Mouse (Mus musculus): ENCODE data around the gene Zdhhc8. TPM values are rescaled to one million over a fixed set of nuclear protein-coding genes. Genes with fewer than 3 reads are reported as not detected.

The Zdhhc8 gene
- polyA plus RNA-seq, 1 experiment from 2014 or later = 13.9 TPM

DNA sequence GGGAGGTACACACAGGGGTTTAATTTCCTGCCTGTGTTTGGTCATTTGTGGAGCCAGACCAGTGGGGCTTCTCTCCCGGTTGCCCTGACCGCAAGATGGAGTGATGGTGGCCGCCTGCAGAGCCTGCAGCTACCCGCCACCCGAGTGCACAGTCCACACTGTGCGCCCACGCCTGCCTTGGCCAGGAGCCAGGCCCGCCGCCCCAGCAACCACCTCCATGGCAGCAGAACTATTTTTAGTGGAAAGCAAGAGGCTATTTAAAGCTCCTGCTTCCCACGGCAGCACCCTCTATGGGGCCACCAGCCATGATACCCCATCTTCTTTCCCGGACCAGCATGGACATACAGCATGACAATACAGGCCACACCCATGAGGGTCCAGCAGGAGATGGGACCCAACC, 5.3 kb downstream of the Zdhhc8 start:
- H3K27ac ChIP-seq = no peak overlapping the region
- no peak for ATAC-seq (ENCODE audit: insufficient number of reproducible peaks, insufficient read depth, low FRiP score, low TSS enrichment, low read depth)
- 0 out of 2 replicates have a peak overlapping the region, but pooled peaks have one; percentile 3 for H3K9ac ChIP-seq
- H3K36me3 ChIP-seq = peaks cover 41% of the 10 kb centered on the region
- H3K4me2 ChIP-seq = no peak overlapping the region
- H3K4me1 ChIP-seq = peaks cover 31% of the 10 kb centered on the region
- 78% methylated on average over 11 of the region's 11 CpGs for WGBS
- H3K9me3 ChIP-seq = no peaks in the 10 kb centered on the region
- no peak overlapping the region for H3K4me3 ChIP-seq
- H3K27me3 ChIP-seq = no peaks in the 10 kb centered on the region

DNA sequence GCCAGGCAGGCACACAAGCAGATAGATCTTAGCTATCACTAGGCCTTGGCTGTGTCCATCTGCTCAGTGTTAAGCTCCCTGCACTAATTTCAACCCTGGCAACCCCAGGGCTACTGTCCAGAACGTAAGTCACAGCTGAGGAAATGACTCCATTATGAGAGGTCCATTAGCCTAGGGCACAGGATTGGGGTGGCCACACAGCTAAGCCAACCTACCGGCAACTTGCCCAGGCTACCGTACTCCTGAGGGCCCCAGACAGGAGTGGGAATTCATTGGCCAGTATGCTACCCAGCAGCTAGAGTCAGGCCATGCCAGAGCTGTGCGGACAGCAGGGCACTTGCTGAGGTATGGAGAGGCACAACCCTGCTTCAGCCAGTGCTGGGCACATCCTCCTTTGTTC, 6.1 kb downstream of the Zdhhc8 start:
- Histone ChIP-seq H3K4me3 (no peak overlapping the region), H3K4me2 (no peak overlapping the region), H3K9me3 (no peaks in the 10 kb centered on the region), H3K27me3 (no peaks in the 10 kb centered on the region), H3K36me3 (peaks cover 49% of the 10 kb centered on the region), H3K4me1 (peaks cover 25% of the 10 kb centered on the region), H3K27ac (no peak overlapping the region), H3K9ac (no peak overlapping the region)
- no peak for ATAC-seq (ENCODE audit: insufficient number of reproducible peaks, insufficient read depth, low FRiP score, low TSS enrichment, low read depth)
- 86% methylated on average over 4 of the region's 4 CpGs for WGBS

DNA sequence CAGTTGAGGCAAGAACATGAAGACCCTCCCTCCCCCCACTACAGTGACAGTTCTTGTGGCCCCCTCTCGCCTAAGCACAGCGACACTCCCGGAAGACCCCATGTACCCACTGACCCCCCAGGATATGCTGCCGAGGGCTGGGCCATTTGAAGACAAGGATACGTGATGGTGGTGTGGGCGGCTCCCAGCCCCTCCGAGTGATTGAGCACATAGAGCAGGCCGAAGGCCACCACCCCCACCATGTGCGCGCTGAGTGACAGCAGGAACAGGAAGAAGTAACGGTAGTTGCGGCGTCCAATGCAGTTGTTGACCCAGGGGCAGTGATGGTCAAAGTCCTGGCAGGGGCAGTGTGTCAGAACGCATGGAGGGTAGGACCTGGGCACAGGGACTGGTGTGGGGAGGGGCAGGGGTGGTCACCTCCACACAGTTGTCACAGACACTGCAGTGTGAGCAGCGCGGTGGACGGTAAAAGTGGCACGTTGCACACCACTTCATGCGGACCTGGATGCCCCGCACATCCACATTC, 7.0 kb downstream of the Zdhhc8 start:
- H3K9ac ChIP-seq = no peak overlapping the region
- H3K4me3 ChIP-seq = no peak overlapping the region
- H3K4me1 ChIP-seq = peaks cover 17% of the 10 kb centered on the region
- no peaks in the 10 kb centered on the region for H3K9me3 ChIP-seq
- ATAC-seq (ENCODE audit: insufficient number of reproducible peaks, insufficient read depth, low FRiP score, low TSS enrichment, low read depth) = no peak
- H3K27ac ChIP-seq = no peak overlapping the region
- peaks cover 58% of the 10 kb centered on the region for H3K36me3 ChIP-seq
- 92% methylated on average over 20 of the region's 20 CpGs for WGBS
- H3K4me2 ChIP-seq = no peak overlapping the region
- H3K27me3 ChIP-seq = no peaks in the 10 kb centered on the region

DNA sequence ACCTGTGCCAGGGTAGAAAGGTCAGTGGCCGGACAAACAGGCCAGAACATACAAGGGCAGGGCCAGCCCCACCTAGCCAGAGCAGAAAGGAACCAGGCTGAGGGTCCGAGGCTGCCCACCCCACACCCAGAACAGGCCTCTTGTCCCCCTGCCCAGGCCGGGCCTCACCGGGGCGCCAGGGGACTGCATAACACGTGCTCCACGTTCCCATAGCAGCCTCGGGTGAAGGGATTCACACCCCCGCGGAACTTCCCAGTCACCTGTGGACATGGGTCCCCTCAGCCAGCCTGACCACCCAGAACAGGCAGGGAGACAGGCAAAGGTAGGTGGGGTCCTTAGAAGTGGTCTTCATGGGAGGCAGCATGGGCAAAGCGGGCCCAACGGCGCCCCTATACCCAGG, 7.7 kb downstream of the Zdhhc8 start:
- Histone ChIP-seq H3K4me3 (no peak overlapping the region), H3K36me3 (peaks cover 66% of the 10 kb centered on the region), H3K4me2 (no peak overlapping the region), H3K9me3 (no peaks in the 10 kb centered on the region), H3K4me1 (peaks cover 17% of the 10 kb centered on the region), H3K27ac (no peak overlapping the region), H3K27me3 (no peaks in the 10 kb centered on the region), H3K9ac (no peak overlapping the region)
- ATAC-seq (ENCODE audit: insufficient number of reproducible peaks, insufficient read depth, low FRiP score, low TSS enrichment, low read depth) = no peak
- 96% methylated on average over 13 of the region's 13 CpGs for WGBS

DNA sequence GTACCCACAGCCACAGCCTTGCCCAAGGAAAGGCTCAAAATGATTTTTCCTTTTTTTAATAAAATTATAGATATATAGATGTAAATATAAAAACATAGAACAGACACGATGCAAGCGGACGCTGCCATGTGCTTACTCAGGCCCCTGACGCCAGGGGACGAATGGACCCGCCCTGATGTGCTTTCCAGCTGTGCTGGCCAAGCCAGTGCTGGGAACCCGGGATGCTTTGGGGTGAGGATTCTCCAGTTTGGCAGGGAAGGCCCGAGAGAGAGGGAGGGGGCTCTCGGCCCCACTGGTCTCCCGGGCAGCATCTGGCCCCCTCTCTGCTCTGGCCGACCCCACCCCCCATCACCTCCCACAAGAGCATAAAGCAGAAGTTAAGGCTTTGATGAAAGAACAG, 12.7 kb downstream of the Zdhhc8 start:
- WGBS = 85% methylated on average over 11 of the region's 11 CpGs

DNA sequence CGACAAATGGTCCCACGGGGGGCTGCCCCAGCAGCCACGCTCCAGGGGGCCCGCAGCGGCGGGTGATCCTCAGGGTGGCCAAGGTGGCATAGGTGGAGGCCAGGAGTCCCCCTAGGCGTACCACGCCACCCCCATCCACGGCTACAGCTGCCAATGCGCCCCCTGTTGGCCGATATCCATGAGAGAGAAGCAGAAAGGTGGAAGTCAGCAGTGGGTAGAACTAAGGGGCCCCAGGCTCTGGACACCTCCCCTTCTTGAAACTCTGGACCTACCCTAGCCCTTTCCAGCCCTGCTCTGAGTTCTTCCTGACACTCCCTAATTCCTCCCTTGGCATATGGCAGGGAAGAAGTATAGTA, 13.4 kb downstream of the Zdhhc8 start:
- Histone ChIP-seq H3K27ac (no peak overlapping the region), H3K4me1 (peaks cover 10% of the 10 kb centered on the region), H3K36me3 (peaks cover 57% of the 10 kb centered on the region), H3K4me3 (no peak overlapping the region), H3K4me2 (no peak overlapping the region), H3K9me3 (no peaks in the 10 kb centered on the region), H3K9ac (no peak overlapping the region), H3K27me3 (no peaks in the 10 kb centered on the region)
- no peak for ATAC-seq (ENCODE audit: insufficient number of reproducible peaks, insufficient read depth, low FRiP score, low TSS enrichment, low read depth)
- 76% methylated on average over 11 of the region's 11 CpGs for WGBS

More for the DNA sequence above, 12.7 kb downstream of the Zdhhc8 start:
- H3K27ac ChIP-seq = no peak overlapping the region
- H3K4me1 ChIP-seq = peaks cover 10% of the 10 kb centered on the region
- ATAC-seq (ENCODE audit: insufficient number of reproducible peaks, insufficient read depth, low FRiP score, low TSS enrichment, low read depth) = no peak
- H3K27me3 ChIP-seq = no peaks in the 10 kb centered on the region
- H3K36me3 ChIP-seq = peaks cover 64% of the 10 kb centered on the region
- no peak overlapping the region for H3K4me3 ChIP-seq
- no peak overlapping the region for H3K4me2 ChIP-seq
- no peak overlapping the region for H3K9ac ChIP-seq
- H3K9me3 ChIP-seq = no peaks in the 10 kb centered on the region

DNA sequence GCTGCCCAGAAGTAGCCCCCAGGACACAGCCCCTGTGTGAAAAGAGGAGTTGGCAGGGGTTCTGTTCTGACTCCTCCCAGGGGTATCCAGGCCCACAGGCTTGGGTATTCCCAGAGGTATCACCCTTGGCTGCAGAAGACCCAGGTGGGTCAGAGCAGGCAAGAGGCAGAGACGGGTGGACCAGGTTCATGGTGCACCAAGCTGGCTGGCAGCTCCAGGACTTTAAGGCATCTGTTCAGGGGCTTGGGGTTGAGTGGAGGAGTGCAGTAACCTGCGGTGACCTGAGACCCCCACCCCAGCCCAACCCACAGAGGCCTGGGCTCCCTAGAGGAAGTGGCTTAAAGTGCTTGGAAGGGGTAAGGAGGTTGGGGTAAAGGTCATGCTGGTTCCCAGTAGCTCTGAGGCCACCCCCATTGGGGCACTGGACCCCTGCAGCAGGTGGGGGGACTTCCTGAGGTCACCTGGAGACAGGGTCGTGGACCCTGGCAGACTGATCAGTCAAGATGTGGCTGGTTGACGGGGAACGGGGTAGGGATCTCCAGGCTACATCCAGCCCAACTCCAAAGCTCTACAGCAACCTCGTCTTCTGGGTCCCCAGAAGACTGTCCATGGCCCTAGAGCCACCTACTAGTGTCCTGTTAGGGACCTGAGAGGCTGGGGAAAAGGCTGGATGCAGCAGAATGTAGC, 13.9 kb downstream of the Zdhhc8 start:
- 88% methylated on average over 6 of the region's 6 CpGs for WGBS
- no peak overlapping the region for H3K9ac ChIP-seq
- H3K27ac ChIP-seq = no peak overlapping the region
- H3K4me2 ChIP-seq = no peak overlapping the region
- H3K27me3 ChIP-seq = no peaks in the 10 kb centered on the region
- peaks cover 52% of the 10 kb centered on the region for H3K36me3 ChIP-seq
- H3K4me3 ChIP-seq = no peak overlapping the region
- H3K9me3 ChIP-seq = no peaks in the 10 kb centered on the region
- no peak for ATAC-seq (ENCODE audit: insufficient number of reproducible peaks, insufficient read depth, low FRiP score, low TSS enrichment, low read depth)
- peaks cover 10% of the 10 kb centered on the region for H3K4me1 ChIP-seq

DNA sequence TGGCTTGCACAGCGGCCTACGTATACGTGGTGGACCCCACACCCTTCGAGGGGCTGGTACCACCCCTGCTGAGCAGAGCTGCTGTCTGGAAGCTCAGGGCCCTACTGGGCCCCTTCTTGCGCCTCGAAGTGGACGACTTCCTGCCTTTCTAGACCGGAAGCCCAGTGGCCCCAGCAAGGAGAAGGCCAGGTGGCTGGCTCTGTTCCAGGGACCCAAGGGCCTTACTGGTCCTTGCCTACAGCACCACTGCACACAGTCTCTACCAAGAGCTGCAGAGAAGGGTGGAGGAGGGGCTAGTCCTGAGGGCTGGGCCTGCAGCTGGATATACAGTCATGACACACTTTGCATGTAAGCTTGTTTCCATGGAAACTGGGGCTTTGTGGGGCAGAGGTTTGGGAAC, 14.9 kb downstream of the Zdhhc8 start:
- Histone ChIP-seq H3K4me1 (peaks cover 10% of the 10 kb centered on the region), H3K36me3 (peaks cover 42% of the 10 kb centered on the region), H3K4me2 (no peak overlapping the region), H3K9ac (peak overlapping the region; percentile 40), H3K27ac (no peak overlapping the region), H3K27me3 (no peaks in the 10 kb centered on the region), H3K4me3 (no peak overlapping the region), H3K9me3 (no peaks in the 10 kb centered on the region)
- no peak; the same call in 1 of the 2 replicates for ATAC-seq (ENCODE audit: insufficient number of reproducible peaks, insufficient read depth, low FRiP score, low TSS enrichment, low read depth)
- 59% methylated on average over 8 of the region's 8 CpGs for WGBS

DNA sequence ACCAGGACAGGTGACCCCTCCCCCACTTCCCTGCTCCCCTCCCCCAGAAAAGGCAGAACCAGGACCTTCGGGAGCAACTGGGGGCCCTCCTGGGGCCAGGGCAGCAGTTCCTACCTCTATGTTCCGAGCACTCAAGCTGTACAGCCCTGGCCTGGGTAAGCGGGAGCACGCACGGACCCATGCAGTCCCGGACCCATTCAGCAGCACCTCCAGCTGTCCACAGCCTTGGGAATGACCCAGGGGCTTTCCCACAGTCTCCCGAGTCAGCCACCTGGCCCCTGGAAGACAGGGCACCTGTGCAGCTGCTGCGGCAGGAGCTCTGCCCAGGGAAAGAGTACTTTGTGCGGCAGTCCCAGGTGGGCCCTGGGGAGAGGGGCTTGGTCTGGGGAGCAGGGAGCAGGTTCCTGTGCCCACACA, 16.3 kb downstream of the Zdhhc8 start:
- Histone ChIP-seq H3K36me3 (peaks cover 28% of the 10 kb centered on the region), H3K9me3 (no peaks in the 10 kb centered on the region), H3K27ac (no peak overlapping the region), H3K27me3 (no peaks in the 10 kb centered on the region), H3K4me1 (peaks cover 10% of the 10 kb centered on the region), H3K9ac (no peak overlapping the region), H3K4me2 (no peak overlapping the region), H3K4me3 (no peak overlapping the region)
- no peak for ATAC-seq (ENCODE audit: insufficient number of reproducible peaks, insufficient read depth, low FRiP score, low TSS enrichment, low read depth)
- 67% methylated on average over 9 of the region's 9 CpGs for WGBS

DNA sequence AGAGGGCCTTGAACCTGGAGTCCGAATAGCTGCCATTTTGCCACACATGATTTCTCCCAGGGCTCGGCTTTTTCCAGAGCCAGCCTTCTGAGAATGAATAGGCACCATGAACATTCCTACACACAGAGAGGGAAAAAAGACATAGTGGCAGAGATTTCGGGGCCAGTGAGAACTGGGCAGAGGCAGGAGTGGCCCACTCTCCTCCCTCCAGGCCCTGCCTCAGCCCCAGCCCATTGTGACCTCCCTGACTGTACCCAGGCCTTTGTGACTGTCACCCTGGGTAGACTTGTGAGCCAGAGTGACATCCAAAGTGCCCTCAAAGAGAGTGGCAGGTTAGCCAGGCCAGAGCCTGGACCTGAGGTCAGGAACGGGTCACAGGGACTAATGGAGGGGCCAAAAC, 17.4 kb downstream of the Zdhhc8 start, which contains the start of gene Ccdc188:
TSS of gene Ccdc188 (plus strand) at position 301 of the 400 bp plus-strand sequence.
- Histone ChIP-seq H3K4me3 (no peak within 1 kb of the TSS), H3K9ac (no peak within 1 kb of the TSS), H3K27ac (no peak within 1 kb of the TSS), H3K9me3 (no peaks in the 10 kb centered on the region), H3K4me1 (peaks cover 10% of the 10 kb centered on the region), H3K36me3 (peaks cover 18% of the 10 kb centered on the region), H3K4me2 (no peak within 1 kb of the TSS), H3K27me3 (no peaks in the 10 kb centered on the region)
- 82% methylated on average over 4 of the region's 4 CpGs for WGBS
- no peak for ATAC-seq (ENCODE audit: insufficient number of reproducible peaks, insufficient read depth, low FRiP score, low TSS enrichment, low read depth)

DNA sequence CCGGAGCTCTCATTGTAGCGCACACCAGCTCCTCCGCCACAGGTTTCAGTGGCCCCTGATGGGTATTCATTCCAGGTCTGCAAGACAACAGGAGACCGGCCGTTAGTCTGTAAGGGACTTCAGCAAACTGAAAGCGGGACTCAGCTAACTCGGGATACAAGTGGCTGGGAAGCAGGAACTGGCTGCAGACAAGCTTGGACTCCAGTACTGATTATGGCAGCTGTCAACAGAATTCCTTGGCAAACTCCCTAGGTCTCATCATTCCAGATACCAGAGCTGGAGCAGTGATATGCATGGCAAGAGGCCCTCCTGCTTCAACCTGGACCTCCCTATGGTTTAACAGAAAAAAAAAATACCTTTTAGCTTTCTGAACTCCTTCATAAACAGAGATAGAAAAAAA, 20.1 kb downstream of the Zdhhc8 start:
- H3K9ac ChIP-seq = no peak overlapping the region
- H3K27ac ChIP-seq = no peak overlapping the region
- 80% methylated on average over 7 of the region's 7 CpGs for WGBS
- ATAC-seq (ENCODE audit: insufficient number of reproducible peaks, insufficient read depth, low FRiP score, low TSS enrichment, low read depth) = no peak
- no peaks in the 10 kb centered on the region for H3K36me3 ChIP-seq
- H3K4me1 ChIP-seq = peaks cover 6% of the 10 kb centered on the region
- no peaks in the 10 kb centered on the region for H3K9me3 ChIP-seq
- no peak overlapping the region for H3K4me2 ChIP-seq
- no peak overlapping the region for H3K4me3 ChIP-seq
- peaks cover 10% of the 10 kb centered on the region; the same call in 1 of the 2 replicates for H3K27me3 ChIP-seq

DNA sequence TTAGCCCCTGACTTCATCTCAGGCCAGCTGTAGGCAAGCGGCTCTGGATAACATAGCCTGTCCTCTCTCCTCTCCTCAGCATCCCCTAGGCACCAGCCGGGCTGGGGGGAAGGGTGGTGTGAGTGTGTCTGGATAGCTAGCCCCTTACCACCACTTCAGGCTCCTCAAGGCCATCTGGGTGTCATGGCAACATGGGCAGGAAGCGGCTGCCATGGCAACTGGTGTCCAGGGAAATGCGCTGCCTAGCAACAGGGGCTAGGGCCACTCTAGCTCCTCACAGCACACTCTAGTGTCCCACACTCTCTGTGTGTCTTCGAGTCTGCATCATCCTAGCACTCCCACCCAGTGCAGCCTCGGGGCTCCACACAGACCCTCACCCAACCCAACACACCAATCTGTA, 21.2 kb downstream of the Zdhhc8 start:
- no peak overlapping the region for H3K4me3 ChIP-seq
- no peaks in the 10 kb centered on the region for H3K9me3 ChIP-seq
- H3K9ac ChIP-seq = no peak overlapping the region
- H3K27ac ChIP-seq = no peak overlapping the region
- no peak for ATAC-seq (ENCODE audit: insufficient number of reproducible peaks, insufficient read depth, low FRiP score, low TSS enrichment, low read depth)
- no peak overlapping the region for H3K4me2 ChIP-seq
- no peaks in the 10 kb centered on the region for H3K36me3 ChIP-seq
- 35% methylated on average over 6 of the region's 6 CpGs for WGBS
- 0 out of 2 replicates have a peak, but pooled peaks cover 5% of the 10 kb centered on the region for H3K4me1 ChIP-seq
- peaks cover 15% of the 10 kb centered on the region; the same call in 1 of the 2 replicates for H3K27me3 ChIP-seq

Data from embryonic facial prominence, embryonic 13.5 days (tissue).